ENCODE assay signal across 18 mouse cellular contexts in the genomic region with DNA sequence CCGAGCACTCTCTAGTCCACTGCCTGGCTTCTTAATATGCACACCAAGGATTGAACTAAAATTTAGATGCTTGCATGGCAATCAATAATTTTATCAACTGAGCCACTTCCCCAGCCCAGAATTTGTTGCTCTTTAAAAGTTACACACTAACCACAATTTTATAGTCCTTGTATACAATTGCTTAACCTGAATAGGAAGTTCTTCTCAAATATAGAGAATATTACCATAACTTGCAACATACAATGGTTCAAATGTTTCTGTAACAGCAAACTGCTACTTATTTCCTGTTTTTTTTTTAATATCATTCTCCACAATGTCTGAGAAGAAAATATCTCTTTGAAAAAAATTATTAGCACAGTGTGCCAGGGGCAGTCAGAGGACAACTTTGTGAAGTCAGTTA.
DNase-seq lines count a peak whose midpoint lies in the region; ATAC-seq lines count a peak whose summit lies in the region.
"Had no signal": no experiment of that assay in that cellular context is flagged by ENCODE, and none has a peak within 500 bp of the region (broad histone marks: within the 10 kb centered on the region; RNA-seq: fewer than 3 reads in every experiment).

No protein-coding gene starts in this region.

- ATAC-seq in megakaryocyte, adult 5-6 weeks (ENCODE audit: poor library complexity, severe bottlenecking), result peak; percentile 56
- ATAC-seq in monocyte, adult 5-6 weeks (replicated peaks; ENCODE audit: insufficient number of reproducible peaks, low FRiP score, low TSS enrichment, poor library complexity, severe bottlenecking), result peak; percentile 54; the same call in 1 of the 2 replicates
- ATAC-seq: forebrain, embryonic 13.5 days; forebrain, embryonic 15.5 days; forebrain, postnatal 0 days had no signal

- peak; percentile 4 for DNase-seq in heart, adult 11 months
- no peak for DNase-seq in heart, postnatal 10 days
- no peak for DNase-seq in natural killer cell, adult 2 months (ENCODE audit: low spot score in 2 of 2)
- no peak for DNase-seq in embryo, embryonic 10 days (ENCODE audit: low spot score)
- DNase-seq: adrenal gland, adult 2 months; adrenal gland, postnatal 10 days; adrenal gland, postnatal 25 days; cerebellum, adult 11 months; cerebellum, adult 18-20 months; cerebellum, adult 8-10 months; cerebellum, adult 9-11 months; cerebellum, postnatal 14 days; cerebellum, postnatal 36 days; forebrain, postnatal 0 days had no signal

- intact Hi-C loops in heart, postnatal 10 days (cut with DNase I), result no loop called here
